Mouse (Mus musculus) kidney, adult 18-20 months (tissue): Measurements from ENCODE around the gene Supt5.
A peak's percentile ranks its signal among the peaks of the same experiment; 100 is the strongest.

Experiments used
- DNase-seq: peaks from one replicate; pipeline ENCODE4 v3.0.0; 2021

Gene Supt5

GRCm38 (mm10) chr7:28298837-28299625, 39.5 kb downstream of the Supt5 start:
- peak; percentile 44 for DNase-seq

GRCm38 (mm10) chr7:28294481-28294880, 44.1 kb downstream of the Supt5 start:
- peak; percentile 62 for DNase-seq

GRCm38 (mm10) chr7:28290638-28291590, 47.6 kb downstream of the Supt5 start, which contains the start of gene Selenov:
TSS of gene Selenov (minus strand) at chr7:28291186.
- no peak for DNase-seq

GRCm38 (mm10) chr7:28290165-28290564, 48.4 kb downstream of the Supt5 start:
- DNase-seq: no peak

GRCm38 (mm10) chr7:28280630-28281029, 57.9 kb downstream of the Supt5 start:
- no peak for DNase-seq

GRCm38 (mm10) chr7:28278279-28278652, 60.3 kb downstream of the Supt5 start:
- no peak for DNase-seq

GRCm38 (mm10) chr7:28277615-28278278, 60.8 kb downstream of the Supt5 start, which contains the start of gene Eid2b:
TSS of gene Eid2b (plus strand) at chr7:28277739.
- DNase-seq: peak; percentile 96

GRCm38 (mm10) chr7:28277237-28277614, 61.3 kb downstream of the Supt5 start:
- DNase-seq: no peak

- DNase-seq: no peak
These were observed 66.8 kb downstream of the Supt5 start for GRCm38 (mm10) chr7:28271761-28272160.

- no peak for DNase-seq
These were observed 69.2 kb downstream of the Supt5 start for GRCm38 (mm10) chr7:28269355-28269754.

GRCm38 (mm10) chr7:28268576-28268975, 70.0 kb downstream of the Supt5 start:
- DNase-seq: no peak

GRCm38 (mm10) chr7:28268042-28268531, 70.5 kb downstream of the Supt5 start:
- DNase-seq: peak; percentile 66

GRCm38 (mm10) chr7:28267129-28268041, 71.2 kb downstream of the Supt5 start, which contains the start of gene Eid2:
TSS of gene Eid2 (plus strand) at chr7:28267881.
- peak; percentile 73 for DNase-seq

- no peak for DNase-seq
These were observed 73.2 kb downstream of the Supt5 start for GRCm38 (mm10) chr7:28265391-28265790.
